Mouse (Mus musculus): ENCODE measurements around the gene Gm20708. TPM values are rescaled to one million over a fixed set of nuclear protein-coding genes. Genes with fewer than 3 reads are reported as not detected.
"Not testable (repeated sequence)": the region's sequence is repeated elsewhere in the genome, so short reads cannot be mapped to it uniquely, and the experiment has no call there.

Gene Gm20708
- total RNA-seq, 2 experiments from 2014 or later: 1.5 to 2.5 TPM

GRCm38 (mm10) chr11:117828888-117829604, 19.6 kb downstream of the Gm20708 start:
- intact Hi-C loops (cut with DNase I): loop anchor here (2.0 to 10.0 kb wide), 2 partner anchors 354 to 448 kb away; no protein-coding TSS in a partner anchor

GRCm38 (mm10) chr11:117829671-117830215, 20.3 kb downstream of the Gm20708 start:
- intact Hi-C loops (cut with DNase I): loop anchor here (2.0 to 10.0 kb wide), 3 partner anchors 335 to 449 kb away; no protein-coding TSS in a partner anchor
- peak; percentile 59 to 67 for DNase-seq

More at GRCm38 (mm10) chr11:117828888-117829604, 19.6 kb downstream of the Gm20708 start:
- peak; percentile 79 to 80 for DNase-seq

- intact Hi-C loops (cut with DNase I): loop anchor here (10.0 kb wide), 1 partner anchor 336 kb away; no protein-coding TSS in a partner anchor
- DNase-seq: no peak
Observed at GRCm38 (mm10) chr11:117830401-117830800, 20.9 kb downstream of the Gm20708 start.

- DNase-seq: peak; percentile 72 to 81
- intact Hi-C loops (cut with DNase I): loop anchor here (10.0 kb wide), 1 partner anchor 338 kb away; no protein-coding TSS in a partner anchor
Observed at GRCm38 (mm10) chr11:117832086-117832969, 22.9 kb downstream of the Gm20708 start.

GRCm38 (mm10) chr11:117833509-117833908, 24.0 kb downstream of the Gm20708 start:
- DNase-seq: not testable (repeated sequence)
- intact Hi-C loops (cut with DNase I): loop anchor here (10.0 kb wide), 1 partner anchor 339 kb away; no protein-coding TSS in a partner anchor

GRCm38 (mm10) chr11:117834086-117834485, 24.6 kb downstream of the Gm20708 start:
- no peak for DNase-seq
- intact Hi-C loops (cut with DNase I): loop anchor here (10.0 kb wide), 1 partner anchor 339 kb away; no protein-coding TSS in a partner anchor

GRCm38 (mm10) chr11:117836306-117836705, 26.8 kb downstream of the Gm20708 start:
- no peak for DNase-seq
- intact Hi-C loops (cut with DNase I): loop anchor here (10.0 kb wide), 1 partner anchor 342 kb away; no protein-coding TSS in a partner anchor

DNA sequence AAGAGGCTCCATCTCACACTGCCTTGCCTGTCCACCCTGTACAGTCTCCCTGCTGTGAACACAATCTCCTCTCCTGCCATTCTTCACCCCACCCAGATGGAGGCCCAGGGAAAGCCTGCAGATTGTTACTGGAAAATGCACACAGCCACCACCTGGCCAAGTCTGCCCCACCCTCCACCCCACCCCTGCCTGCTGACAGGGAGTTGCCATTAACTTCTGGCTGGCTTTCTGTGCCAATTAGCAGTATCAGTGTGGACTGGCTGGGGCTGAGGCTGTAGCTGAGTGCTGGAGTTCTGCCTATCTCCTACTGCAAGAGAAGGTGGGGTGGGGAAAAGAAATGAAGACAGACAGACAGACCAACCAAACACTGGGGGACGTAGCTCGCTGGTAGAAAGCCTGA, 29.1 kb downstream of the Gm20708 start:
- intact Hi-C loops (cut with DNase I): loop anchor here (10.0 kb wide), 1 partner anchor 344 kb away; no protein-coding TSS in a partner anchor

DNA sequence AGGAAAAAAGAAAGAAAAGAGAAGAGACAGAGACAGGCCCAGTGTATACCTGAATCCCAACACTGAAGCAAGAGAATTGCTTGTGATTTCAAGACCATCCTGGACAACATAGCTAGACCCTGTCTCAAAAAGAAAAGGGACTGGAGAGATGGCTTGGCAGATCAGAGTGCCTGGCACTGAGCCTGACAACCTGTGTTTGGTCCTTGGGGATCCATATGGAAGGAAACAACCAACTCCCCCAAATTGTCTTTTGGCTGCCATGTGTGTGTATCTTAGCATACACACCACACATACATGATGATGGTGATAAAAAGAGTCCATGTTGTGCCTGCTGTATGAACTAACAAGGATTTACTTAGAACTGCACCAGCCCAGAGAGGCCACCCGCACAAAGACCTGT, 29.6 kb downstream of the Gm20708 start:
- intact Hi-C loops (cut with DNase I): loop anchor here (10.0 kb wide), 1 partner anchor 344 kb away; no protein-coding TSS in a partner anchor
- DNase-seq: no peak

More for the DNA sequence above, 29.1 kb downstream of the Gm20708 start:
- DNase-seq: peak; percentile 65 to 71

- intact Hi-C loops (cut with DNase I): no loop called here
Observed at GRCm38 (mm10) chr11:117840910-117841309, 31.4 kb downstream of the Gm20708 start.

GRCm38 (mm10) chr11:117843434-117843833, 34.0 kb downstream of the Gm20708 start:
- intact Hi-C loops (cut with DNase I): no loop called here
- no peak for DNase-seq

More at GRCm38 (mm10) chr11:117840910-117841309, 31.4 kb downstream of the Gm20708 start:
- no peak for DNase-seq

DNA sequence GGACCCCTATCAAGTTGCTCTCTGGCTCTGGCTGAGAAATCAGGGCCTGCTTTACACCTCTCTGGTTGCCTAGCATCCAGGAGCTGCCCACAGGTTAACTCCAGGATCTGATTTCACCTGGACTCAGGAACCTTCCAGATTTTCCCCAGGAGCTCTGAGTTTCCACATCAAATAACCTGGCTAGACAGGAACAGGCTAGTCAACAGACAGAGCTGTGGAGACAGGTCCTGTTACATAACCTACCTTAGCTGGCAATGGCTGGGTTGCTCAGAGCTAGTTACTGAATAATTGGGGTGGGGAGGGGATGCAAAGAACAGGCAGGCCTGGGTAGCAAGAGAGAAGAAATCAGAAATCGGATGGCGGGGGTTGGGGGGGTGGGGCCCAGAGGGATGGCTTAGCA, 35.5 kb downstream of the Gm20708 start:
- intact Hi-C loops (cut with DNase I): no loop called here
- no peak for DNase-seq

- intact Hi-C loops (cut with DNase I): no loop called here
- DNase-seq: no peak
Observed at GRCm38 (mm10) chr11:117845651-117846050, 36.2 kb downstream of the Gm20708 start.

DNA sequence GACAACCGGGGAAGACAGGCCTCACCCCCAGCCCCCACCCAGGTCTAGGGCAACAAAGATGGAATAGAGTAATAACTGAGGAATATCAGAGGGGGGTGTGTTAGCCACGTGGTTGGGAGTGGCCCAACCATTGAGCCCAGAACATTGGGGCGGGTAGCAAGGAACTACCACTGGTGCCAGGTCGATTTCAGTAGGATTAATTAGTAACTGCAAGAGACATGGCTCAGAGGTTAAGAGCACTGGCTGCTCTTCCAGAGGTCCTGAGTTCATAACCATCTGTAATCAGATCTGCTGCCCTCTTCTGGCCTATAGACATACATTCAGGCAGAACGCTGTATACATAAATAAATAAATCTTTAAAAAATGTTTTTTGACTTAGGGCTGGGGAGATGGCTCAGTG, 37.2 kb downstream of the Gm20708 start:
- intact Hi-C loops (cut with DNase I): no loop called here
- no peak for DNase-seq

- intact Hi-C loops (cut with DNase I): loop anchor here (2.0 kb wide), 1 partner anchor 21 kb away; the partner anchor contains the start of gene Tk1
Observed at GRCm38 (mm10) chr11:117847593-117848215, 38.2 kb downstream of the Gm20708 start.

GRCm38 (mm10) chr11:117848271-117848984, 39.0 kb downstream of the Gm20708 start:
- intact Hi-C loops (cut with DNase I): loop anchor here (2.0 kb wide), 1 partner anchor 22 kb away; the partner anchor contains the start of gene Tk1
- DNase-seq: peak in 1 of 2 experiments; percentile 68

More at GRCm38 (mm10) chr11:117847593-117848215, 38.2 kb downstream of the Gm20708 start:
- no peak for DNase-seq

DNA sequence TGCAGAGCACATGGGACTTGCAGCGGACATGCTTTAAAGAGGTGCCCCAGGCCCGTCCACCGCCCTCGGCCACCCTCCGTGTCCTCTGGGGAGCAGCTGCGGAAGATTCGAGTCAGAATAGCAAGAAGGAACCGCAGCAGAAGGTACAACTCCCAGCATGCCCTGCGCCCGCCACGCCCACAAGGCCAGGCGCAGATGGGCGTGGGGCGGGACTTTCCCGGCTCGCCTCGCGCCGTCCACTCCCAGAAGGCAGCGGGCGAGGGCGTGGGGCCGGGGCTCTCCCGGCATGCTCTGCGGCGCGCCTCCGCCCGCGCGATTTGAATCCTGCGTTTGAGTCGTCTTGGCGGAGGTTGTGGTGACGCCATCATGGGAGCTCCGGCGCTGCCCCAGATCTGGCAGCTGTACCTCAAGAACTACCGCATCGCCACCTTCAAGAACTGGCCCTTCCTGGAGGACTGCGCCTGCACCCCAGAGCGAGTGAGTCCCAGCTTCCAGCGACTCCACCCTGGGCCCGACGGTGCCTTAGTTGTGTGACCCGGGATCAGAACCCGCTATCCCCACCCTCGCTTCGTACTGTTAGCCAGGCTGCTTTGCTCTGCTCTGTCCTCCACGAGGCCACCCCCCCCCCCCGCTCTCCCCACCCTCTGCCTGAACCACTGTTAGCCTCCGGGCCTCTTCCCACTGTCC, 39.7 kb downstream of the Gm20708 start, which contains the start of gene Birc5:
Birc5 (plus strand) TSS at position 267 of the 687 bp plus-strand sequence.
- DNase-seq: peak; percentile 97 to 98
- intact Hi-C loops (cut with DNase I): loop anchor here (2.0 kb wide), 1 partner anchor 22 kb away; the partner anchor contains the start of gene Tk1

DNA sequence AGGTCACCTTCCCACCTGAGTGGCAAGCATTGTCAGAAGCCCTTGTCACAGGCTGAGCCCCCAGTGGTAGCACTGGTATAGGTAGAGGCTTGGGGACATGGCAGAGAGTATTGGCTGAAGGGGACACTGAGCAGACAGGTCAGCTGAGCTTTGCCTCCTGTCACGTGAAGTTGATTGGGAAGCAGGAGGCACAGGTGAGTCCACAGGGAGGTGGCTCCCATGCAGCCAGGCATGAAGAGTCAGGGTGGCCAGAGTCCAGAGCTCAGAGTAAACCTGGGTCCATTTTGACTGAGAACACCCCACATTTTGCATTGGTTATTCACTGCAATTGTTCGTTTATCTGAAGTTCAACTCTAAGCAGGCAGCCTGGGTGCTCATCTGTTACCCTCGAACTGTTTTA, 43.4 kb downstream of the Gm20708 start:
- no peak for DNase-seq
- intact Hi-C loops (cut with DNase I): no loop called here

Measured in heart, postnatal 10 days (tissue).